ENCODE assay signal across 7 mouse cellular contexts in the genomic region with DNA sequence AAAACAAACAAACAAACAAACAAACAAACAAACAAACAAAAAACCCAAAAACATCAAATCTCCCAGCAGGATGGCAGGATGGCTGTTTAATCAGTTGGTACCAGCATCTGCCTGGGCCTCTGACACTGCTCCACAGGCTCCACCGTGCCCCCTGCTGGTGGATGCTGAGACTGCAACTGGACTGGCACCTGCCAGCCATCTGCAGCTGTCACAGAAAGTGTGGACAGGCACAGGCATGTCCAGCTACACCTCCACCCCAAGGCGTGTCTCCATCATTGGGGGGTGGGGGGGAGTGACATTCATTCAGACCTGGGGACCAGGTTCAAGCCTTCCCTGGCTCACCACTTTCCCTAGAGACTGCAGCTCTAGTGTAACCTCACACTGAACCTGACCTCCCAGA. TPM values are rescaled to one million over a fixed set of nuclear protein-coding genes. Genes with fewer than 3 reads are reported as not detected.
DNase-seq lines count a peak whose midpoint lies in the region; ATAC-seq and TF ChIP-seq lines count a peak whose summit lies in the region.

No protein-coding gene starts in this region.

- TF ChIP-seq POLR2A in bone marrow, adult 2 months (IDR thresholded peaks at IDR 0.05; ENCODE audit: borderline replicate concordance, control insufficient read depth, low read depth, low read length), result no peak

- TF ChIP-seq CTCF in G1E (IDR thresholded peaks at IDR 0.05; ENCODE audit: low read depth, low read length), result peak; percentile 98
- TF ChIP-seq CTCF in bone marrow, adult 2 months (IDR thresholded peaks at IDR 0.05; ENCODE audit: control insufficient read depth, insufficient read depth, low read length), result peak; percentile 95

- WGBS in bone marrow, adult 2 months, result 4% methylated on average over 2 of the region's 2 CpGs
- WGBS in forebrain, embryonic 10.5 days, result 0% methylated on average over 2 of the region's 2 CpGs

- no peak; the same call in 1 of the 2 replicates for ATAC-seq in G1E (ENCODE audit: extremely low read depth, insufficient number of reproducible peaks, low FRiP score, poor library complexity, severe bottlenecking)
- ATAC-seq in megakaryocyte, adult 5-6 weeks (ENCODE audit: poor library complexity, severe bottlenecking), result peak; percentile 90

- intact Hi-C loops in heart, postnatal 36 days (cut with DNase I), result loop anchor here (1.0 kb wide), 2 partner anchors 46 to 388 kb away; no protein-coding TSS in a partner anchor

- H3K36me3 ChIP-seq in G1E (replicated peaks), result no peaks in the 10 kb centered on the region
- H3K36me3 ChIP-seq in forebrain, embryonic 10.5 days (replicated peaks), result no peaks in the 10 kb centered on the region

- peaks cover 3% of the 10 kb centered on the region for H3K9me3 ChIP-seq in G1E (replicated peaks)
- peaks cover 9% of the 10 kb centered on the region; the same call in 1 of the 2 replicates for H3K9me3 ChIP-seq in forebrain, embryonic 10.5 days

- peaks cover 22% of the 10 kb centered on the region; the same call in 1 of the 2 replicates for H3K27me3 ChIP-seq in G1E (ENCODE audit: insufficient read depth, low read length)
- H3K27me3 ChIP-seq in forebrain, embryonic 10.5 days (ENCODE audit: poor library complexity, severe bottlenecking), result no peaks in the 10 kb centered on the region

- no peak overlapping the region for H3K27ac ChIP-seq in bone marrow, adult 2 months (ENCODE audit: control insufficient read depth, insufficient read depth, low read depth, low read length, poor library complexity)
- H3K27ac ChIP-seq in forebrain, embryonic 10.5 days, result no peak overlapping the region

- peak; percentile 70 for DNase-seq in G1E (ENCODE audit: low spot score)
- peak; percentile 88 for DNase-seq in forebrain, embryonic 10.5 days (ENCODE audit: extremely low spot score, low spot score)
- peak; percentile 86 to 95 for DNase-seq in heart, postnatal 36 days
- DNase-seq in left cerebral cortex, adult 11 months (ENCODE audit: low spot score), result peak; percentile 59
- DNase-seq in right cerebral cortex, postnatal 4 days, result peak; percentile 83

- peaks cover 55% of the 10 kb centered on the region for H3K4me1 ChIP-seq in G1E (ENCODE audit: insufficient read depth, low read depth, low read length)
- no peaks in the 10 kb centered on the region for H3K4me1 ChIP-seq in bone marrow, adult 2 months (ENCODE audit: control insufficient read depth, insufficient read depth, low read length)
- peaks cover 10% of the 10 kb centered on the region for H3K4me1 ChIP-seq in forebrain, embryonic 10.5 days

- no peak overlapping the region for H3K4me3 ChIP-seq in G1E (ENCODE audit: low read depth, low read length)
- no peak overlapping the region for H3K4me3 ChIP-seq in bone marrow, adult 2 months (replicated peaks; ENCODE audit: control insufficient read depth, low read depth, low read length)
- no peak overlapping the region for H3K4me3 ChIP-seq in forebrain, embryonic 10.5 days

RNA-seq across cellular contexts. Expression of a gene that starts 37.2 kb away (rescaled TPM):
- total RNA-seq in G1E (2014; fragmentation: Nextera tagmentation), result not detected in 2 replicates
- not detected in 2 replicates for total RNA-seq in G1E (2017)
- polyA plus RNA-seq in G1E (2012), result not detected in 2 replicates
- polyA plus RNA-seq in bone marrow, adult 2 months (2011; ENCODE audit: insufficient read depth, insufficient read length, low replicate concordance, missing spikeins), result 0.66 and 6.8 TPM in 2 replicates
- 0.38 and 0.52 TPM in 2 replicates for polyA plus RNA-seq in forebrain, embryonic 10.5 days (2016; fragmentation: Nextera tagmentation; extraction: Ambion mirVana)
- under 1 TPM; 0.79 to 0.97 TPM for total RNA-seq in heart, postnatal 36 days (2021)
- not detected in 2 replicates for total RNA-seq in megakaryocyte, adult 5-6 weeks (2015)
- not detected in 2 replicates for total RNA-seq in megakaryocyte, adult 5-6 weeks (2017)

RNA-seq across cellular contexts. Expression of a gene that starts 37.5 kb away (rescaled TPM):
- total RNA-seq in G1E (2014; fragmentation: Nextera tagmentation) (53.6 and 59.3 TPM in 2 replicates), G1E (2017) (33.1 and 38.5 TPM in 2 replicates)
- polyA plus RNA-seq in G1E (2012), result 156 and 201 TPM in 2 replicates
- 18.1 and 40.3 TPM in 2 replicates for polyA plus RNA-seq in bone marrow, adult 2 months (2011; ENCODE audit: insufficient read depth, insufficient read length, low replicate concordance, missing spikeins)
- polyA plus RNA-seq in forebrain, embryonic 10.5 days (2016; fragmentation: Nextera tagmentation; extraction: Ambion mirVana), result 107 and 109 TPM in 2 replicates
- 1 to 10 TPM; 6.9 to 7.2 TPM for total RNA-seq in heart, postnatal 36 days (2021)
- total RNA-seq in megakaryocyte, adult 5-6 weeks (2015), result 16.8 and 18.9 TPM in 2 replicates
- total RNA-seq in megakaryocyte, adult 5-6 weeks (2017), result 18.3 and 19.1 TPM in 2 replicates
